Mouse (Mus musculus): ENCODE measurements at regions not wholly inside any gene's neighbourhood (a gene's known extent, or its start where the extent isn't known, plus 50 kb on each side); places are given as distances from the start of the nearest gene placed in this dataset.
A peak's percentile ranks its signal among the peaks of the same experiment; 100 is the strongest.

- H3K4me1 ChIP-seq (ENCODE audit: control insufficient read depth, low read depth, low read length) = no peaks in the 10 kb centered on the region
- WGBS (ENCODE audit: insufficient replicate concordance) = 38% methylated on average over 3 of the region's 3 CpGs
Measured at GRCm38 (mm10) chr6:11796361-11796760, 110.9 kb downstream of the Ndufa4 start.

GRCm38 (mm10) chr6:11793366-11793765 is 113.9 kb downstream of the Ndufa4 start:
- Histone ChIP-seq H3K36me3 (ENCODE audit: control insufficient read depth, insufficient read depth) (no peaks in the 10 kb centered on the region), H3K4me1 (ENCODE audit: control insufficient read depth, low read depth, low read length) (no peaks in the 10 kb centered on the region), H3K9ac (ENCODE audit: low read depth, low read length) (no peak overlapping the region), H3K27me3 (ENCODE audit: control insufficient read depth, insufficient read depth, low read depth, low read length) (no peaks in the 10 kb centered on the region), H3K4me2 (ENCODE audit: low read depth, low read length) (no peak overlapping the region), H3K4me3 (ENCODE audit: low read depth, low read length) (no peak overlapping the region), H3K9me3 (replicated peaks; ENCODE audit: control insufficient read depth, low read length) (no peaks in the 10 kb centered on the region), H3K27ac (ENCODE audit: low read length) (no peak overlapping the region)
- WGBS (ENCODE audit: insufficient replicate concordance) = 23% methylated on average over 8 of the region's 8 CpGs
- ATAC-seq (ENCODE audit: low read depth) = peak; percentile 3; the same call in 1 of the 2 replicates

More at GRCm38 (mm10) chr6:11796361-11796760, 110.9 kb downstream of the Ndufa4 start:
- Histone ChIP-seq H3K27ac (ENCODE audit: low read length) (no peak overlapping the region), H3K4me2 (ENCODE audit: low read depth, low read length) (no peak overlapping the region), H3K4me3 (ENCODE audit: low read depth, low read length) (no peak overlapping the region), H3K9me3 (replicated peaks; ENCODE audit: control insufficient read depth, low read length) (no peaks in the 10 kb centered on the region), H3K36me3 (ENCODE audit: control insufficient read depth, insufficient read depth) (no peaks in the 10 kb centered on the region), H3K9ac (ENCODE audit: low read depth, low read length) (no peak overlapping the region), H3K27me3 (ENCODE audit: control insufficient read depth, insufficient read depth, low read depth, low read length) (no peaks in the 10 kb centered on the region)
- ATAC-seq (ENCODE audit: low read depth) = no peak

- Histone ChIP-seq H3K4me2 (ENCODE audit: low read depth, low read length) (no peak overlapping the region), H3K9ac (ENCODE audit: low read depth, low read length) (no peak overlapping the region), H3K36me3 (ENCODE audit: control insufficient read depth, insufficient read depth) (no peaks in the 10 kb centered on the region), H3K27ac (ENCODE audit: low read length) (no peak overlapping the region), H3K4me1 (ENCODE audit: control insufficient read depth, low read depth, low read length) (no peaks in the 10 kb centered on the region), H3K9me3 (replicated peaks; ENCODE audit: control insufficient read depth, low read length) (no peaks in the 10 kb centered on the region), H3K4me3 (ENCODE audit: low read depth, low read length) (no peak overlapping the region), H3K27me3 (ENCODE audit: control insufficient read depth, insufficient read depth, low read depth, low read length) (no peaks in the 10 kb centered on the region)
- WGBS (ENCODE audit: insufficient replicate concordance) = 69% methylated on average over 3 of the region's 3 CpGs
- ATAC-seq (ENCODE audit: low read depth) = no peak
Measured at GRCm38 (mm10) chr6:11792186-11792585, 115.1 kb downstream of the Ndufa4 start.

- 53% methylated on average over 3 of the region's 3 CpGs for WGBS (ENCODE audit: insufficient replicate concordance)
- H3K4me3 ChIP-seq (ENCODE audit: low read depth, low read length) = no peak overlapping the region
Measured at GRCm38 (mm10) chr6:11791056-11791455, 116.2 kb downstream of the Ndufa4 start.

GRCm38 (mm10) chr6:11773992-11774391 is 133.3 kb downstream of the Ndufa4 start:
- WGBS (ENCODE audit: insufficient replicate concordance) = 55% methylated on average over 3 of the region's 3 CpGs
- Histone ChIP-seq H3K36me3 (ENCODE audit: control insufficient read depth, insufficient read depth) (no peaks in the 10 kb centered on the region), H3K9me3 (replicated peaks; ENCODE audit: control insufficient read depth, low read length) (no peaks in the 10 kb centered on the region), H3K9ac (ENCODE audit: low read depth, low read length) (no peak overlapping the region), H3K27me3 (ENCODE audit: control insufficient read depth, insufficient read depth, low read depth, low read length) (no peaks in the 10 kb centered on the region), H3K27ac (ENCODE audit: low read length) (no peak overlapping the region), H3K4me2 (ENCODE audit: low read depth, low read length) (no peak overlapping the region), H3K4me3 (ENCODE audit: low read depth, low read length) (no peak overlapping the region), H3K4me1 (ENCODE audit: control insufficient read depth, low read depth, low read length) (no peaks in the 10 kb centered on the region)
- no peak for ATAC-seq (ENCODE audit: low read depth)

More at GRCm38 (mm10) chr6:11791056-11791455, 116.2 kb downstream of the Ndufa4 start:
- Histone ChIP-seq H3K4me2 (ENCODE audit: low read depth, low read length) (no peak overlapping the region), H3K9me3 (replicated peaks; ENCODE audit: control insufficient read depth, low read length) (no peaks in the 10 kb centered on the region), H3K9ac (ENCODE audit: low read depth, low read length) (no peak overlapping the region), H3K27me3 (ENCODE audit: control insufficient read depth, insufficient read depth, low read depth, low read length) (no peaks in the 10 kb centered on the region), H3K36me3 (ENCODE audit: control insufficient read depth, insufficient read depth) (no peaks in the 10 kb centered on the region), H3K27ac (ENCODE audit: low read length) (no peak overlapping the region), H3K4me1 (ENCODE audit: control insufficient read depth, low read depth, low read length) (no peaks in the 10 kb centered on the region)
- no peak for ATAC-seq (ENCODE audit: low read depth)

DNA sequence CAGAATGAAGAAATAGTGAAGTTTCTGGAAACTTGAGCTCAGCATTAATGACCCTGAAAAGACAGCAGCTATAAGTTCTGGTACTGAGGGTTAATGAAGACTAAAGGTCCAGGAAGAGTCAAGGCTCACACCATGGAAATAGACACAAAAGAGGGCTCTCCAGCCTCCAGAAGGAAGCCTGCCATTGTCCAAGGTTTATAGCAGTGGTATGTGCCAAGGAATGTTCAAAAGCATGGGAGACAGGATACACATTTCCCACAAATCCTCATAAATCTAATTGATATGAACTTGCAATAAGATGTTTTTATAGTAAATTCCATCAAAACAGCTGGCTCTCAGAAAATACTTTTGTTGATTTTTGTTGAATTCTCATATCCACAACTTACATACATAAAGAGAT is 144.4 kb downstream of the Ndufa4 start:
- H3K27me3 ChIP-seq (ENCODE audit: control insufficient read depth, insufficient read depth, low read depth, low read length) = no peaks in the 10 kb centered on the region
- no peak overlapping the region for H3K27ac ChIP-seq (ENCODE audit: low read length)

DNA sequence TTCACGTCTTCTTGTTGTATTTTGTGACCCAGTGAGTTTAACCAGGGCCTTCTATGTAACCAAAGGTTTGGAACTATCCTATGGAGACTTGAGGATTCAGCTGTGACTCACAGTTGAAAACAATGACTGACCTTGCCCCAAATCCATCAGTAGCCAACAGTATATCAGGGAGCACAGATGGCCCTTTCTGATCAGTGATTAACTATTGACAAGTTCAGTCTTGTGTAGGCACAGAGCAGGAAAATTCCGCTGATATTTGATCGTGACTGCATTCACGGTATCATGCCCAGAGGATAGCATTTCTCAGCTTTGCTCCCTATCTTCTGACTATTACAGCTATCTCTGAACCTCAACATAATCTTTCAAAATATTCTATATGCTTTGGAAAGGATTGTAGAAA is 169.6 kb downstream of the Ndufa4 start:
- Histone ChIP-seq H3K4me2 (ENCODE audit: low read depth, low read length) (no peak overlapping the region), H3K27ac (ENCODE audit: low read length) (no peak overlapping the region), H3K9me3 (replicated peaks; ENCODE audit: control insufficient read depth, low read length) (no peaks in the 10 kb centered on the region), H3K9ac (ENCODE audit: low read depth, low read length) (no peak overlapping the region), H3K27me3 (ENCODE audit: control insufficient read depth, insufficient read depth, low read depth, low read length) (no peaks in the 10 kb centered on the region), H3K4me1 (ENCODE audit: control insufficient read depth, low read depth, low read length) (peaks cover 4% of the 10 kb centered on the region), H3K4me3 (ENCODE audit: low read depth, low read length) (no peak overlapping the region), H3K36me3 (ENCODE audit: control insufficient read depth, insufficient read depth) (no peaks in the 10 kb centered on the region)
- ATAC-seq (ENCODE audit: low read depth) = 0 out of 2 replicates have a peak, but pooled peaks have one; percentile 16
- WGBS (ENCODE audit: insufficient replicate concordance) = 53% methylated on average over 4 of the region's 4 CpGs

More for the DNA sequence above, 144.4 kb downstream of the Ndufa4 start:
- no peak for ATAC-seq (ENCODE audit: low read depth)
- Histone ChIP-seq H3K4me2 (ENCODE audit: low read depth, low read length) (no peak overlapping the region), H3K9ac (ENCODE audit: low read depth, low read length) (no peak overlapping the region), H3K4me3 (ENCODE audit: low read depth, low read length) (no peak overlapping the region), H3K36me3 (ENCODE audit: control insufficient read depth, insufficient read depth) (no peaks in the 10 kb centered on the region), H3K9me3 (replicated peaks; ENCODE audit: control insufficient read depth, low read length) (no peaks in the 10 kb centered on the region), H3K4me1 (ENCODE audit: control insufficient read depth, low read depth, low read length) (no peaks in the 10 kb centered on the region)

- Histone ChIP-seq H3K4me2 (ENCODE audit: low read depth, low read length) (no peak overlapping the region), H3K27ac (ENCODE audit: low read length) (no peak overlapping the region), H3K36me3 (ENCODE audit: control insufficient read depth, insufficient read depth) (no peaks in the 10 kb centered on the region), H3K27me3 (ENCODE audit: control insufficient read depth, insufficient read depth, low read depth, low read length) (no peaks in the 10 kb centered on the region), H3K4me3 (ENCODE audit: low read depth, low read length) (no peak overlapping the region), H3K4me1 (ENCODE audit: control insufficient read depth, low read depth, low read length) (peaks cover 5% of the 10 kb centered on the region), H3K9me3 (replicated peaks; ENCODE audit: control insufficient read depth, low read length) (no peaks in the 10 kb centered on the region), H3K9ac (ENCODE audit: low read depth, low read length) (no peak overlapping the region)
- no peak for ATAC-seq (ENCODE audit: low read depth)
Measured at GRCm38 (mm10) chr6:11731126-11731525, 176.2 kb downstream of the Ndufa4 start.

- ATAC-seq (ENCODE audit: low read depth) = no peak
- no peaks in the 10 kb centered on the region for H3K9me3 ChIP-seq (replicated peaks; ENCODE audit: control insufficient read depth, low read length)
- 64% methylated on average over 2 of the region's 2 CpGs for WGBS (ENCODE audit: insufficient replicate concordance)
- peaks cover 5% of the 10 kb centered on the region for H3K4me1 ChIP-seq (ENCODE audit: control insufficient read depth, low read depth, low read length)
- no peak overlapping the region for H3K9ac ChIP-seq (ENCODE audit: low read depth, low read length)
- H3K4me3 ChIP-seq (ENCODE audit: low read depth, low read length) = no peak overlapping the region
- H3K27me3 ChIP-seq (ENCODE audit: control insufficient read depth, insufficient read depth, low read depth, low read length) = no peaks in the 10 kb centered on the region
- no peaks in the 10 kb centered on the region for H3K36me3 ChIP-seq (ENCODE audit: control insufficient read depth, insufficient read depth)
- no peak overlapping the region for H3K27ac ChIP-seq (ENCODE audit: low read length)
- no peak overlapping the region for H3K4me2 ChIP-seq (ENCODE audit: low read depth, low read length)
Measured at GRCm38 (mm10) chr6:11730667-11731066, 176.6 kb downstream of the Ndufa4 start.

Data from liver, embryonic 16.5 days (tissue).